Mouse (Mus musculus) heart, embryonic 14.5 days (tissue): ENCODE data around the gene Cldn8. TPM values are rescaled to one million over a fixed set of nuclear protein-coding genes. Genes with fewer than 3 reads are reported as not detected.

ENCODE experiments used
- ATAC-seq: fragments of 200-750 bp; cut with Nextera tagmentation; 2 replicates; pipeline ENCODE4 v1.8.0; 2017; ENCODE audit warnings: low read depth, moderate TSS enrichment; ENCODE audit not compliant: insufficient number of reproducible peaks, insufficient read depth, low FRiP score
- H3K27ac ChIP-seq, 2 experiments: fragments of 200-500 bp in 1 of 2; fragments of 300-500 bp in 1 of 2; sonication (generic) in 1 of 2; replicated peaks in 1 of 2; 2 replicates each; pipeline ENCODE4 v1.5.1; 2012 to 2014; ENCODE audit warnings: low read depth in 2 of 2, low read length in 2 of 2, control low read depth in 1 of 2, mild to moderate bottlenecking in 1 of 2, mixed read lengths in 1 of 2; ENCODE audit not compliant: control insufficient read depth in 1 of 2, insufficient read depth in 1 of 2
- H3K27me3 ChIP-seq: fragments of 300-500 bp; sonication (generic); 2 replicates; pipeline ENCODE4 v1.6.1; 2014; ENCODE audit warnings: mild to moderate bottlenecking, low read length, control low read depth; ENCODE audit not compliant: control insufficient read depth, insufficient read depth
- H3K36me3 ChIP-seq: fragments of 300-500 bp; sonication (generic); 2 replicates; pipeline ENCODE4 v1.6.1; 2014; ENCODE audit warnings: mild to moderate bottlenecking, control low read depth, low read length, mixed read lengths; ENCODE audit not compliant: control insufficient read depth, insufficient read depth
- H3K4me1 ChIP-seq, 2 experiments: fragments of 200-500 bp in 1 of 2; fragments of 300-500 bp in 1 of 2; sonication (generic) in 1 of 2; 2 replicates each; pipeline ENCODE4 v1.6.1; 2012 to 2014; ENCODE audit warnings: low read length in 2 of 2, control low read depth in 1 of 2, mixed read lengths in 1 of 2; ENCODE audit not compliant: control insufficient read depth in 2 of 2, insufficient read depth in 2 of 2
- H3K4me2 ChIP-seq: fragments of 300-500 bp; sonication (generic); 2 replicates; pipeline ENCODE4 v1.6.1; 2014; ENCODE audit warnings: mild to moderate bottlenecking, low read length
- H3K4me3 ChIP-seq, 2 experiments: fragments of 200-500 bp in 1 of 2; fragments of 300-500 bp in 1 of 2; sonication (generic) in 1 of 2; 2 replicates each; pipeline ENCODE4 v1.5.1; 2012 to 2014; ENCODE audit warnings: low read length in 2 of 2, mild to moderate bottlenecking in 2 of 2, control low read depth in 1 of 2, low read depth in 1 of 2, moderate library complexity in 1 of 2; ENCODE audit not compliant: control insufficient read depth in 1 of 2, insufficient read depth in 1 of 2
- H3K9ac ChIP-seq: fragments of 300-500 bp; sonication (generic); 2 replicates; pipeline ENCODE4 v1.6.1; 2014; ENCODE audit warnings: mild to moderate bottlenecking, low read length
- H3K9me3 ChIP-seq: fragments of 300-500 bp; sonication (generic); 2 replicates; pipeline ENCODE4 v1.6.1; 2016; ENCODE audit warnings: low read length, control low read depth; ENCODE audit not compliant: control insufficient read depth
- WGBS: fragments of 180-500 bp; shearing (Covaris S2); extraction: QIAGEN DNeasy Blood & Tissue Kit; methylation state at CpG from one replicate; pipeline ENCODE4 v1.1.7; 2014; 5-methylcytosine and 5-hydroxymethylcytosine counted together
- polyA plus RNA-seq: library from polyadenylated mRNA; unstranded; fragments of >200 nt; fragmentation: Nextera tagmentation; extraction: Ambion mirVana; gene quantifications from 2 replicates; pipeline ENCODE4 v1.2.1, GENCODE M21; 2014

Gene Cldn8
- polyA plus RNA-seq, 1 experiment from 2014 or later, result 0.08 TPM

DNA sequence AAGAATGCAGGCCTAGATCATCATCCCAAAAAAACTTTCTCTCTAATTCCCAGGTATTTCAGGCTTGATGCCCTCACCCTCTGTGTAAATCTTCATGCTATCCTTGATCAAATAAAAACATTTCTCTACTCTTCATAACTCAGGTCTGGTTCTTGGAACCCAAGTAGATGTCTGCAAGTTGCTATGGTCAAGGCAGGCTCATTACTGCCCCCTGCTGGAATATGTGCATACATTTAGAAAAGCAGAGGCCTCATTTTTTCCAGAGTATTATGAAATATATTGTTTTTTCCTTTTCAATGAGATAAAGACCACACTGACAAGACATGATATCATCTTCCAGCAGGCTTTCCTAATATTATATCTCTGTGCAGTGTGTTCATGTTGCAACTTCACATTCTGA, 29.8 kb upstream of the Cldn8 start:
- H3K27ac ChIP-seq, result no peak overlapping the region
- ATAC-seq, result no peak
- no peaks in the 10 kb centered on the region for H3K9me3 ChIP-seq
- no peak overlapping the region for H3K9ac ChIP-seq
- no peaks in the 10 kb centered on the region for H3K36me3 ChIP-seq
- H3K4me3 ChIP-seq, result no peak overlapping the region
- no peak overlapping the region for H3K4me2 ChIP-seq
- H3K27me3 ChIP-seq, result no peaks in the 10 kb centered on the region
- H3K4me1 ChIP-seq, result no peaks in the 10 kb centered on the region

DNA sequence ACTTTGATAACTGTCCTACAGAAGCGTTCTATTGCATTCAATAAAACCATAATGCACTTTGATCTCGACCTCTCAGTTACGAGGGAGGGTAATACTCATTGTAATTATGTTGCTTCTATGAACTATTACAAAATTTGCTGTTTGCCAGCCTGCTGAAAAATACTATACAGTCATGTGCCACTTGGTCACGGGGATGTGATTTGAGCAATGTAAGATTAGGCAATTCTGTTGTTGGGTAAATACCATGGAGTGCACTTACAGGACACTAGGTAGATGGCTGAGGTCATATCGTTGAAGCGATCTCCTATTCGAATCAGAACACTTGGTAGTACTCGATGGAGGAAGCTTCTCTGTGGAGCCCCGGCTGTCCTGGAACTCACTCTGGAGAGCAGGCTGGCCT, 20.4 kb upstream of the Cldn8 start:
- Histone ChIP-seq H3K36me3 (no peaks in the 10 kb centered on the region), H3K4me1 (no peaks in the 10 kb centered on the region), H3K4me2 (no peak overlapping the region), H3K27me3 (no peaks in the 10 kb centered on the region), H3K27ac (no peak overlapping the region), H3K9ac (no peak overlapping the region), H3K4me3 (no peak overlapping the region), H3K9me3 (no peaks in the 10 kb centered on the region)
- 85% methylated on average over 9 of the region's 9 CpGs for WGBS
- ATAC-seq, result no peak

DNA sequence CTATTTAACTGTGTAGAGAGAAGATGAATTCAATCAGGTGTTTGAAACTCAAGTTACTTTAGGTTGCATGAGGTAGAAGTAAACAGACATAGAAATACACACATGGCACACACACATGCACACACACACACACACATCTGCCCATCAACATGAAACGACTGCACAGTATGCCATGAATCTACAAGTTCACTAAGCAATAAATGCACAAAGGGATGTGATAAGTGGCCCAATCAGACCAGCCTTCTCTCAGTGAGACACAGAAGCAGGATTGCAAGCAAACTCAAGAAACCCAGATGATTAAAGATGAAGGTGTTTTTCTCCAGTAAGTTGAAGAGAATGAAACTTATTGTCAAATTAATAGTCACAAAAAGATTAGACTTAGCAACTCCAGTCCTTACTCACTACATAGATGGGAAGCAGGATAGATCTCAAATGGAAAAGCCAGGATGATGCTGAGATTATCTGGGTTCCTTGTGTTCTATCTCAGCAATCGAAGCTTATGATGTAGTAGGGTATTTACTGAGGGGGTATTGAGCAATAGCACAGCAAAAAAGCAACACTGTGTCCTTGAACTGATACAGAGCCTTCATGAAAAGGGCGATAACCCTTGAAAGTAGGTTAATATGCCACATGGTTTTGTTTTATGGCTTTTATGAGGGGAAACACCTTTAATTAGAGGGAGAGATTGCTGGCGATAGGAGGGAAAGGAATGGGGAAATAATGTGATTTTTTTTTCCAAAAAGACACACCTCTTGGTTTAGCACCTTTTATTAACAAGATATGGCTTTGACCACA, 13.1 kb upstream of the Cldn8 start:
- no peaks in the 10 kb centered on the region for H3K4me1 ChIP-seq
- H3K36me3 ChIP-seq, result no peaks in the 10 kb centered on the region
- H3K4me2 ChIP-seq, result no peak overlapping the region
- H3K27ac ChIP-seq, result no peak overlapping the region
- H3K4me3 ChIP-seq, result no peak overlapping the region
- H3K27me3 ChIP-seq, result no peaks in the 10 kb centered on the region
- H3K9me3 ChIP-seq, result no peaks in the 10 kb centered on the region
- ATAC-seq, result no peak
- WGBS, result 68% methylated on average over 4 of the region's 4 CpGs
- H3K9ac ChIP-seq, result no peak overlapping the region

GRCm38 (mm10) chr16:88572904-88573404, 10.0 kb upstream of the Cldn8 start:
- 84% methylated on average over 5 of the region's 5 CpGs for WGBS
- H3K27me3 ChIP-seq, result no peaks in the 10 kb centered on the region
- H3K4me1 ChIP-seq, result no peaks in the 10 kb centered on the region
- no peak overlapping the region for H3K4me2 ChIP-seq
- no peaks in the 10 kb centered on the region for H3K36me3 ChIP-seq
- no peak overlapping the region for H3K9ac ChIP-seq
- H3K27ac ChIP-seq, result no peak overlapping the region
- no peaks in the 10 kb centered on the region for H3K9me3 ChIP-seq
- H3K4me3 ChIP-seq, result no peak overlapping the region
- no peak for ATAC-seq

DNA sequence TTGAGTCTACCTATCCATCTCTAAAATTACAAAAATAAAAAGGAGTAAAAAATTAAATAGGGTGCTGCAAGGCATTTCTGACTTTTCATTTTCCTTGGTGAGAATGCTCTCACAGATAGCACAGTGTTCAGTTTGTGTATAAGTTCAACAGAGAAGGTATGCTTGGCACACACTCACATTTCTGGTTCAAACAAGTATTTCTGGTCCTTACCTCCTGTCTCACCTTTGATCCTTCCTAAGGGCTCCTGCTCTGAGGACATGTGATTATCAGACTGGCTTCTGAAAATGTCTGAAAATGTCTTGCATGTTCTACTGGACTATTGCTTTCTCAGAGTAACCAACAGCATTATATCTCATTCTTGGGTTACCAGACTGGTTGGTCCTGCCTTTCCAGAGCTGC, 7.2 kb upstream of the Cldn8 start:
- no peaks in the 10 kb centered on the region for H3K27me3 ChIP-seq
- H3K4me3 ChIP-seq, result no peak overlapping the region
- no peak overlapping the region for H3K4me2 ChIP-seq
- no peak overlapping the region for H3K27ac ChIP-seq
- no peak overlapping the region for H3K9ac ChIP-seq
- no peak for ATAC-seq
- no peaks in the 10 kb centered on the region for H3K4me1 ChIP-seq
- no peaks in the 10 kb centered on the region for H3K9me3 ChIP-seq
- no peaks in the 10 kb centered on the region for H3K36me3 ChIP-seq

GRCm38 (mm10) chr16:88569732-88570131, 6.7 kb upstream of the Cldn8 start:
- Histone ChIP-seq H3K4me3 (no peak overlapping the region), H3K4me2 (no peak overlapping the region), H3K36me3 (no peaks in the 10 kb centered on the region), H3K27ac (no peak overlapping the region), H3K27me3 (no peaks in the 10 kb centered on the region), H3K4me1 (no peaks in the 10 kb centered on the region), H3K9ac (no peak overlapping the region), H3K9me3 (no peaks in the 10 kb centered on the region)
- WGBS, result 84% methylated on average over 3 of the region's 3 CpGs
- no peak for ATAC-seq

DNA sequence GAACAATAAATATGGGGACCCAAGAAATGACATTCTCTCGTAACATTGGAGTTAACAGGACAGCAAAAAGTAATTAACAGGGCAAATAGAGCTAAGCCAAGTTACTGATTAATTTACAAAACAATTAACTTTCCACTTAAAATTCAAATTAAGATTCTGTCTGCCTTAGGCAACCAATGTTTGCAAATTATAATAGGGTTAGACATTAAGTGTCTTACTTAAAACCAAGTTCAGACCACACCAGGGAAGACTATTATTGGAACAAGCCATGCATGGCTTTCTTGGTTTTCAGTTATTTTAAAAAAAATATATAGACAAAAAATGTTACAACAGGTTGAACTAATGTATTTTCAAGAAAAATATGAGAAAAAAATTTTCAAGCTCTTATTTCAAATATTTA, 6.1 kb upstream of the Cldn8 start:
- Histone ChIP-seq H3K36me3 (no peaks in the 10 kb centered on the region), H3K27me3 (no peaks in the 10 kb centered on the region), H3K9me3 (no peaks in the 10 kb centered on the region), H3K4me1 (no peaks in the 10 kb centered on the region), H3K27ac (no peak overlapping the region), H3K4me2 (no peak overlapping the region), H3K4me3 (no peak overlapping the region), H3K9ac (no peak overlapping the region)
- no peak for ATAC-seq
- 85% methylated on average over 1 of the region's 1 CpGs for WGBS

DNA sequence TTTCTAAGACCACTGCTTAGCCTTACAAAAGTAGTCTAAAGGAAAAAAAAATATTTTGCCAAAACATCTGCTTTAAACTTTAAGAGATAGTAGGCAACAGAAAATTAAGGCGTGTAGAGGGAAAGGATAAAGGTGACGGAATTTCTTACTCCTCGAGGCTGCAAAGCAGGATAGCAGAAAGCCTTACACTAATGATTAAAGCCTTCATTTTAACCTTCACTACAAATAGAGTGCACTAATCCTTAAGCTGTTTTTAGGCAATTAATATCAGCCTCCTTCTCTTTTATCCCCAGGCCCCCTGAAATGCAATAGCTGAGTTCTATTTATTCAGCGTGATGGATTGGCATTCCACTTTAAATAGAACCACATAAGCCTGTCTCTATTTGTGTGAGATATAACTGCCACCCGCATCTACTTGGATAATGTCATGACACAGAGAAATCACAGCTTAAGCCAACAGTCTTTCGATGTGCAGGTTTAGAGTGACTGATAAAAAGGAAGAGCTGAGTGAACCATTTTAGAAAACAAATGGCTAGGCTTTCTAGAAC, 1.3 kb downstream of the Cldn8 start:
- Histone ChIP-seq H3K4me3 (no peak overlapping the region), H3K27me3 (no peaks in the 10 kb centered on the region), H3K9me3 (no peaks in the 10 kb centered on the region), H3K4me2 (no peak overlapping the region), H3K9ac (no peak overlapping the region), H3K4me1 (no peaks in the 10 kb centered on the region), H3K27ac (no peak overlapping the region), H3K36me3 (no peaks in the 10 kb centered on the region)
- ATAC-seq, result no peak
- WGBS, result 47% methylated on average over 6 of the region's 6 CpGs
